Mouse (Mus musculus) lung, postnatal 36 days (tissue): Measurements from ENCODE around the gene Arid3a.

ENCODE experiments used
- DNase-seq: peaks from one replicate; pipeline ENCODE4 v3.0.0; 2022; ENCODE audit warnings: mixed read lengths

The Arid3a gene

GRCm38 (mm10) chr10:79978061-79978460 lies 51.2 kb downstream of the Arid3a start:
- no peak for DNase-seq

- DNase-seq: no peak
Observed at GRCm38 (mm10) chr10:79979401-79980155, 52.7 kb downstream of the Arid3a start.

GRCm38 (mm10) chr10:79983205-79983604 lies 56.4 kb downstream of the Arid3a start:
- DNase-seq: no peak

GRCm38 (mm10) chr10:79983670-79984069 lies 56.8 kb downstream of the Arid3a start:
- DNase-seq: peak; percentile 74

GRCm38 (mm10) chr10:79984195-79984816 lies 57.5 kb downstream of the Arid3a start, which contains the start of gene Tmem259:
Tmem259 (minus strand) TSS chr10:79984330.
- peak; percentile 91 for DNase-seq

GRCm38 (mm10) chr10:79984871-79985270 lies 58.0 kb downstream of the Arid3a start:
- peak; percentile 100 for DNase-seq

- DNase-seq: peak; percentile 84
Observed at GRCm38 (mm10) chr10:79985334-79986231, 58.7 kb downstream of the Arid3a start.

GRCm38 (mm10) chr10:79986232-79986878 lies 59.5 kb downstream of the Arid3a start:
- DNase-seq: peak; percentile 74

GRCm38 (mm10) chr10:79986963-79987362 lies 60.1 kb downstream of the Arid3a start:
- DNase-seq: peak; percentile 96

GRCm38 (mm10) chr10:79987771-79988505 lies 61.1 kb downstream of the Arid3a start:
- peak; percentile 16 for DNase-seq

GRCm38 (mm10) chr10:79988506-79989271 lies 61.8 kb downstream of the Arid3a start, which contains the start of gene Cnn2:
Cnn2 (plus strand) TSS chr10:79988584.
- DNase-seq: peak; percentile 86

- DNase-seq: no peak
Observed at GRCm38 (mm10) chr10:79989272-79989786, 62.5 kb downstream of the Arid3a start.

GRCm38 (mm10) chr10:79989870-79990269 lies 63.0 kb downstream of the Arid3a start:
- peak; percentile 77 for DNase-seq

- DNase-seq: no peak
Observed at GRCm38 (mm10) chr10:79991099-79991498, 64.3 kb downstream of the Arid3a start.

- no peak for DNase-seq
Observed at GRCm38 (mm10) chr10:79991548-79991947, 64.7 kb downstream of the Arid3a start.

GRCm38 (mm10) chr10:79994397-79995115 lies 67.7 kb downstream of the Arid3a start:
- peak; percentile 72 for DNase-seq

- DNase-seq: no peak
Observed at GRCm38 (mm10) chr10:79995636-79996035, 68.8 kb downstream of the Arid3a start.

GRCm38 (mm10) chr10:79996272-79997033 lies 69.6 kb downstream of the Arid3a start, which contains the start of gene Abca7:
Abca7 (plus strand) TSS chr10:79996494.
- peak; percentile 99 for DNase-seq
